Mouse (Mus musculus) left cerebral cortex, adult 2 months (tissue): ENCODE data around the gene 4930562C15Rik. TPM values are rescaled to one million over a fixed set of nuclear protein-coding genes. Genes with fewer than 3 reads are reported as not detected.
A peak's percentile ranks its signal among the peaks of the same experiment; 100 is the strongest.

Experiments used
- DNase-seq, 2 experiments: peaks; one replicate each; pipeline ENCODE4 v3.0.0; 2021 to 2022; ENCODE audit warnings: low spot score in 2 of 2, mixed read lengths in 1 of 2; ENCODE audit errors: extremely low spot score in 1 of 2
- H3K27ac ChIP-seq: fragments of 200-600 bp; 2 replicates; pipeline ENCODE4 v1.8.1; 2022
- H3K4me3 ChIP-seq: fragments of 200-600 bp; 2 replicates; pipeline ENCODE4 v1.8.1; 2022
- CTCF ChIP-seq: fragments of 200-600 bp; IDR thresholded peaks from 2 replicates; pipeline ENCODE4 v1.8.1; 2022; ENCODE audit warnings: antibody characterized with exemption, mild to moderate bottlenecking, moderate library complexity
- intact Hi-C: fragments of 180-260 bp; cut with DNase I; formaldehyde crosslinking; loops from one replicate; pipeline ENCODE4 v1.15.1; 2025
- total RNA-seq, 2 experiments: library from RNA; stranded (reverse); gene quantifications; 2 replicates each; pipeline ENCODE4 v1.2.3; 2021

Gene 4930562C15Rik
- total RNA-seq, 2 experiments from 2014 or later: not detected

DNA sequence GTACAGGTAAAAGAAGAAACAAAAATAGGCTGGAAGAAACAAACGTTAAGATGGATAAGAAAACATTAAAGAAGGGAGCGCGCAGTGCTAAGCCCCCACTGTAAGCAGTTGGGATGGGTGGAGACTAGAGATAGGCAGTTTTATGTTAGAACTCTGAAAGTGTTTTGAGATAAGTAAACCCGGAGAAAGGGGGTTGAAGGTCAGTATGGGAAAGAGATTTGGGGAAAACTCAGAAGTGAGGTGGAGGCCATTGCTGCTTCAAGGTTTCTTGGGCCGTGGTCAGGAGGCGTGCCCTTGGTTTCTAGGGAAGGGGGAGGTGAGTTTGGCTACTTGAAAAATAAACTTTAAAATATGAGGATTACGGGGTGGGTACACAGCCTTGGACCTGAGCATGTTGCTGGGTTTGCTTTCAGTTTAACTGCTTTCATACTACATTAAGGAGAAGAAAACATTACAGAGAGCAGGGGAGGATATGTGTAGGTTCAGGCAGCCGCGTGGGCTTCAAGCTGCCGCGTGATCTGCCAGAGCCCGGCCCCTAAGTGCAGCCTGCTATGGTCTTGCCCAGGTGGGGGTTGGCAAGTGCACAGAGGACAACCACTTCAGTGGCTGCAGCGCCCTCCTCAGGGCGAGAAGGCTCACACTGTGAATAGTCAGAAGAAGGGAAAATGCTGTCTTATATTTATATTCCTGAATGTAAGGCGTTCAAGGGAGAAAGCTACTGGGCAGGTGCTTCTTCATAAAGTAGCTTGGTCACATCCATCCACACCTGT is 3.4 kb upstream of the 4930562C15Rik start:
- H3K4me3 ChIP-seq: no peak overlapping the region
- no peak overlapping the region for H3K27ac ChIP-seq
- DNase-seq: peak; percentile 36 to 38
- TF ChIP-seq CTCF: peak; percentile 50
- intact Hi-C loops: no loop called here

GRCm38 (mm10) chr16:4833858-4834257 is 1.4 kb upstream of the 4930562C15Rik start:
- intact Hi-C loops: no loop called here
- no peak for TF ChIP-seq CTCF
- no peak overlapping the region for H3K27ac ChIP-seq
- no peak overlapping the region for H3K4me3 ChIP-seq
- DNase-seq: no peak

GRCm38 (mm10) chr16:4837631-4838030 is 2.4 kb downstream of the 4930562C15Rik start:
- no peak for DNase-seq
- Histone ChIP-seq H3K4me3 (no peak overlapping the region), H3K27ac (no peak overlapping the region)
- no peak for TF ChIP-seq CTCF
- intact Hi-C loops: no loop called here

DNA sequence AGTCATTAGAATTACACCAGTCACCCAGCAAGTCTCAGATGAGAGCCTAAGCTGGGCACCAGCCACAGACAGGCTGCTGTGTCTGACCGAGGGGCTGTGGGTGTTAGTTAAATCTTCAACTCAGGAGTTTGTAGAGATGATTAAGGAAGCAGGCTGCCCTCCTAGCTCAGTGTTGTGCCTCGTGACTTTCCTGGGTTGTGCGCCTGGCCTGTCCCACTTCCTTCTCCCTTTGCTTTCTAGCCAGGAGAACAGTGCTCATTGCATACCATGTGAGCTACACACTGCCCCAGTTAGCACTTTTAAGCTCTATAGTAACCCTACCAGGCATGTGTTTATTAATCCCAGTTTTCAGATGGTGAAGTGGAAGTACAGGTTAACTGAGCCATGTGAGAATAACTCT is 4.3 kb downstream of the 4930562C15Rik start:
- DNase-seq: no peak
- TF ChIP-seq CTCF: no peak
- no peak overlapping the region for H3K27ac ChIP-seq
- intact Hi-C loops: no loop called here
- H3K4me3 ChIP-seq: no peak overlapping the region

- Histone ChIP-seq H3K4me3 (no peak overlapping the region), H3K27ac (no peak overlapping the region)
- DNase-seq: no peak
- TF ChIP-seq CTCF: no peak
- intact Hi-C loops: no loop called here
Measured at GRCm38 (mm10) chr16:4840231-4840630, 5.0 kb downstream of the 4930562C15Rik start.

DNA sequence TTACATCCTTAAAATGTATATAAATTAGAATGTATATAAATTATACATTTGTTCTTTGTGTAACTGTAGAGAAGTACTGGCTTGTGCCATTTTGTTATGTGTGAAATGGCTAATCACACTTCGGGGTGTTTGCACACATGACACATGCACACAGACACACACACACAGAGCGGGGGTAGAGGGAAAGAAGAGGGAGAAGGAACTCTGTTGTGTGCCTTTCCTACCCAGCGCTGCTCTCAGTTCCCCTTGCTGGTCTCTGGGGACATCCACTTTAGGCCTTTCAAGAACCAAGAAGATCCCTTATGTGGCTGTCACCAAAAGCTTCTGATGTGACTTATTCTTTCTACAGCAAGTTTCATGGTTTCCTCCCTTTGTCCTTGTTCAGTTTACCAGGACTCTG is 11.8 kb downstream of the 4930562C15Rik start:
- intact Hi-C loops: no loop called here
- TF ChIP-seq CTCF: no peak
- DNase-seq: no peak
- Histone ChIP-seq H3K4me3 (no peak overlapping the region), H3K27ac (no peak overlapping the region)

GRCm38 (mm10) chr16:4848090-4848489 is 12.9 kb downstream of the 4930562C15Rik start:
- Histone ChIP-seq H3K27ac (no peak overlapping the region), H3K4me3 (no peak overlapping the region)
- intact Hi-C loops: no loop called here
- TF ChIP-seq CTCF: no peak
- no peak for DNase-seq

- no peak for TF ChIP-seq CTCF
- no peak overlapping the region for H3K4me3 ChIP-seq
- no peak overlapping the region for H3K27ac ChIP-seq
- intact Hi-C loops: no loop called here
- no peak for DNase-seq
Measured at GRCm38 (mm10) chr16:4850361-4850760, 15.1 kb downstream of the 4930562C15Rik start.

DNA sequence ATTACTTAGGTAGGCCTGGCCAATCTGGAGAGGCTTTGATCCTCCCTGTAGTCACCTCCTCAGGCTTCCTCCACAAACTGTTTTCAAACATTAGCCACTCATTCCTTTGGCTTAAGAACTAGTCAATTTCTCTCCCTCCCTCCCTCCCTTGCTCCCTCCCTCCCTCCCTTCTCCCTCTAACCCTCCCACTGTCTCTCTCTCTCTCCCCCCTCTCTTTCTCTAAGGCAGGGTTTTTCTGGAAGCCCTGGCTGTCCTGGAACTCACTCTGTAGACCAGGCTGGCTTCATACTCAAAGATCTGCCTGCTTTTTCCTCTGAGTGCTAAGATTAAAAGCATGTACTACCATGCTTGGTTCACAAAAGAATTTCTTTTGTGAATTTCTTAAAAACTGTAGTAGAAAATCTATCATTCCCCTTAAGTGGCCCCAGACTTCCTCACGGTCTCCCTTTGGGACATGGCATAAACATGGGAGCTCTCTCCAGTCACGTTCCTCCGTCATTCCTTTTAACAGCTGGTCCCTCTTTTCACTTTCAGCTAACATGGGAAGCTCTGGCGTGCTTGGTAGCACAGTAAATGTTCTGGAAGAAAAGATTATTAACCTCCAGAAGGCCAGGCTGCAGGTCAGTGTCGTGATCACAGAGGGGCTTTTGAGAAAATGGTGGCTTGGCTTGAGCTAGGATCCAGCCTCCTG is 15.9 kb downstream of the 4930562C15Rik start:
- intact Hi-C loops: no loop called here

DNA sequence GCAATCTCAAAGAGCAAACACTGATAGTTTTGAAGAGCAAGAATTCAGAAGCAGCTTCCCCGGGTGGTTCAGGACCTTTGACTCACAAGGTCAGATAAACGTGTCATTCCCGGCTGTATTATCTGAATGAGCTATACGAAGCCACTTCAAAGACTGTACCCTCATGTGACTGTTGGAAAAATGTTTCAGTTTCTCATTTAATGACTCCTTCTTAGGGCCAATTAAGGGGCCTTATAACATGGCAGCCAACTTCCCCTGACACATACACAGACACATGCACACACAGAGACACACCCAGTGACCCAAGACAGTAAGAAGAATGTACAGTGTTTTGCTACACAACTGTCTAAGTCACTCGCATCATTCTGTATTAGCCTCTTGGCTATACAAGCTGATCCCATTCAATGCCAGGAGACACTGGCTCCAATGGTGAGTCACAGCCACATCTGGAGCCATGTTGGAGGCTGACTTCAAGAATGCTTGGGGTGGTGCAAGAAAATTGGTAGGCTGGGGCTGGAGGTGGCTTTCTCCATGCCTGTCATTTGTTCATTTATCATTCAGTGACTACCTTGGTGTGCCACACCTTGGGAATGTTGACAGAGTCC is 19.9 kb downstream of the 4930562C15Rik start:
- no peak for DNase-seq
- H3K4me3 ChIP-seq: no peak overlapping the region
- no peak overlapping the region for H3K27ac ChIP-seq
- intact Hi-C loops: no loop called here
- TF ChIP-seq CTCF: no peak

More for the DNA sequence above, 15.9 kb downstream of the 4930562C15Rik start:
- Histone ChIP-seq H3K4me3 (no peak overlapping the region), H3K27ac (no peak overlapping the region)
- DNase-seq: no peak
- no peak for TF ChIP-seq CTCF

- Histone ChIP-seq H3K27ac (no peak overlapping the region), H3K4me3 (no peak overlapping the region)
- intact Hi-C loops: loop anchor here (5.0 to 10.0 kb wide), 2 partner anchors 97 to 169 kb away; no protein-coding TSS in a partner anchor
- TF ChIP-seq CTCF: peak; percentile 22
- DNase-seq: no peak
Measured at GRCm38 (mm10) chr16:4861392-4861791, 26.2 kb downstream of the 4930562C15Rik start.

GRCm38 (mm10) chr16:4862863-4863483 is 27.8 kb downstream of the 4930562C15Rik start:
- H3K27ac ChIP-seq: no peak overlapping the region
- DNase-seq: peak; percentile 59 to 65
- intact Hi-C loops: loop anchor here (5.0 to 10.0 kb wide), 2 partner anchors 98 to 171 kb away; no protein-coding TSS in a partner anchor
- TF ChIP-seq CTCF: peak; percentile 89
- H3K4me3 ChIP-seq: no peak overlapping the region
